Mouse (Mus musculus): ENCODE data around the gene Rsph14.

DNA sequence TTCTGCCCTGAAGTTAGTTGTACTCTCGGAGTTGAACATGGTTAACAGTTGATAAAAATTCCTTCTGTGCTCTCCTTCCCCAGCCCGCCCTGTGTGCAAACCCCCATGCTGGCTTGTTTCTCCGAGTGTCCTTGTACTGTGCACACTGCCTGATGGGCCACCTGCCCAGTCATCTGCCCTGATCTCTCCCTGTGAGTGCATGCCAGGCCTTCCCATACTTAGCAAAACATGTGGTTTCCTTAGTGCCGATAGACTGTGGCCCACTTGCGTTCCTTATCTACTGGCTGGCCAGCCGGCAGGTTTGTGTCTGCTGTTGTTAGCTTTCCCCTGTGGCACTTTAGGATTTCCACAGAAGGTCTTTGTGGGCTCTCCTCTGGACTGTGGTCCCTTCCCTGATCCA lies 21.7 kb upstream of the Rsph14 start:
- TF ChIP-seq HCFC1 (IDR thresholded peaks at IDR 0.05; ENCODE audit: borderline replicate concordance, insufficient read depth, low read length) (no peak), MAFK (IDR thresholded peaks at IDR 0.05; ENCODE audit: insufficient read depth, low read depth, low read length) (no peak), CHD2 (IDR thresholded peaks at IDR 0.05; ENCODE audit: low read depth, low read length) (no peak), ZNF384 (IDR thresholded peaks at IDR 0.05; ENCODE audit: low read depth, low read length) (no peak)
